Mouse (Mus musculus): ENCODE results near the gene Trim41. TPM values are rescaled to one million over a fixed set of nuclear protein-coding genes. Genes with fewer than 3 reads are reported as not detected.

The Trim41 gene
- polyA plus RNA-seq, 1 experiment from 2014 or later, result 3.7 TPM

DNA sequence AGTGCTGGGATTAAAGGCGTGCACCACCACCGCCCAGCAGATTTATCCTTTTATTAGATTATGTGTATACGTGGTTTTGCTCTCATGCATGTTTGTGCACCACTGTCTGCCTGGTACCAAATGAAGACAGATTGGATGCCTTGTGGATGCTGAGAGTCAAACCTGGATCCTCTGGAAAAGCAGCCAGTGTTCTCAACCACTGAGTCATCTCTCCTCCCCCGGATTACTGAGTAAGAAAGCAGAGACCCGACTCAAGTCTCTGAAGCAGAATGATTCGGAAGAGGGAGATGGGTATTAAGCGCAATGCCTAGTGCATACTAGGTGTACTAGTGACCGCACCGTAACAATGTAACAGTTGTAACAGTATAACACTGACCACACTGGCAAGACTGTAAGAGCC lies 53.0 kb downstream of the Trim41 start:
- Histone ChIP-seq H3K4me3 (ENCODE audit: low read depth, low read length) (no peak overlapping the region), H3K27me3 (ENCODE audit: control insufficient read depth, insufficient read depth, low read length) (no peaks in the 10 kb centered on the region), H3K4me2 (no peak overlapping the region), H3K36me3 (ENCODE audit: control insufficient read depth, insufficient read depth, low read length) (no peaks in the 10 kb centered on the region), H3K9me3 (replicated peaks; ENCODE audit: control insufficient read depth, low read length) (no peaks in the 10 kb centered on the region), H3K4me1 (ENCODE audit: control insufficient read depth, insufficient read depth, low read length) (no peaks in the 10 kb centered on the region), H3K27ac (ENCODE audit: low read depth, low read length) (no peak overlapping the region), H3K9ac (ENCODE audit: low read depth, low read length) (no peak overlapping the region)
- ATAC-seq (replicated peaks; ENCODE audit: insufficient number of reproducible peaks, low FRiP score, low TSS enrichment), result no peak
- 83% methylated on average over 9 of the region's 9 CpGs for WGBS (ENCODE audit: insufficient replicate concordance)

DNA sequence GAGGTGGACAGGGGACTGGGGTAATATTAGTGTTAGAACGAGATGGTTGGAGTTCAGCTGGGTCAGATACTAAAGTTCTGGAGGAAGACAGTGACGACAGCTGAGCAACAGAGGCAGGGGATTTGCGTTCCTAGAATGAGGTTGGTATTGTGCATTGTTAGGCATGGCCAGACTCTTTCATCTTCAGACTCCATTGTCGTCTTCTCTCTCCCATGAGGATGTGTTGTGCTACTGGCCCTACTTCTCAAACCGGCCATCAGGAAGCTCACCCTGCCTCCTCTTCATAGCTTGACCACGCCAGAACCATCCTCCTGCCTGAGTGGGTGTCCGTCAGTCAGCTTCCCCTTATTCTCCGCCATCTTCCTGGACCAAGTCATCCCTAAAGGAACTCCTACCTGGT lies 58.1 kb downstream of the Trim41 start:
- Histone ChIP-seq H3K4me3 (ENCODE audit: low read depth, low read length) (no peak overlapping the region), H3K27ac (ENCODE audit: low read depth, low read length) (no peak overlapping the region), H3K36me3 (ENCODE audit: control insufficient read depth, insufficient read depth, low read length) (no peaks in the 10 kb centered on the region), H3K4me1 (ENCODE audit: control insufficient read depth, insufficient read depth, low read length) (no peaks in the 10 kb centered on the region), H3K9me3 (replicated peaks; ENCODE audit: control insufficient read depth, low read length) (no peaks in the 10 kb centered on the region), H3K9ac (ENCODE audit: low read depth, low read length) (no peak overlapping the region), H3K4me2 (no peak overlapping the region), H3K27me3 (ENCODE audit: control insufficient read depth, insufficient read depth, low read length) (no peaks in the 10 kb centered on the region)
- no peak for ATAC-seq (replicated peaks; ENCODE audit: insufficient number of reproducible peaks, low FRiP score, low TSS enrichment)
- WGBS (ENCODE audit: insufficient replicate concordance), result 75% methylated on average over 8 of the region's 8 CpGs

Other genes with a start within 250 kb of the Trim41 start
- 538 and 603 TPM in 2 replicates for gene Rack1, start 17.0 kb downstream of the Trim41 start, polyA plus RNA-seq (2014; fragmentation: Nextera tagmentation; extraction: Ambion mirVana)
- gene Trim7, start 8.8 kb upstream of the Trim41 start, polyA plus RNA-seq (2014; fragmentation: Nextera tagmentation; extraction: Ambion mirVana), result 0.43 and 0.70 TPM in 2 replicates
- 2.9 and 4.0 TPM in 2 replicates for gene Gm12184, start 9.3 kb upstream of the Trim41 start, polyA plus RNA-seq (2014; fragmentation: Nextera tagmentation; extraction: Ambion mirVana)
- 4.9 and 5.9 TPM in 2 replicates for gene Irgm1, start 54.3 kb upstream of the Trim41 start, polyA plus RNA-seq (2014; fragmentation: Nextera tagmentation; extraction: Ambion mirVana)
- gene Gm5431, start 84.9 kb upstream of the Trim41 start, polyA plus RNA-seq (2014; fragmentation: Nextera tagmentation; extraction: Ambion mirVana), result 0.16 TPM in 1 of 2 replicates, not detected in the other
- gene Psme2b, start 128.8 kb upstream of the Trim41 start, polyA plus RNA-seq (2014; fragmentation: Nextera tagmentation; extraction: Ambion mirVana), result 1.3 and 1.7 TPM in 2 replicates
- gene Olfr56, start 161.5 kb upstream of the Trim41 start, polyA plus RNA-seq (2014; fragmentation: Nextera tagmentation; extraction: Ambion mirVana), result not detected in 2 replicates
- gene 9930111J21Rik1, start 162.0 kb upstream of the Trim41 start, polyA plus RNA-seq (2014; fragmentation: Nextera tagmentation; extraction: Ambion mirVana), result 0.08 TPM in 1 of 2 replicates, not detected in the other
- not detected in 2 replicates for gene Gm12185, start 174.9 kb upstream of the Trim41 start, polyA plus RNA-seq (2014; fragmentation: Nextera tagmentation; extraction: Ambion mirVana)
- not detected in 2 replicates for gene Tgtp1, start 176.8 kb upstream of the Trim41 start, polyA plus RNA-seq (2014; fragmentation: Nextera tagmentation; extraction: Ambion mirVana)
- not detected in 2 replicates for gene 9930111J21Rik2, start 233.9 kb upstream of the Trim41 start, polyA plus RNA-seq (2014; fragmentation: Nextera tagmentation; extraction: Ambion mirVana)
- not detected in 2 replicates for gene Tgtp2, start 246.9 kb upstream of the Trim41 start, polyA plus RNA-seq (2014; fragmentation: Nextera tagmentation; extraction: Ambion mirVana)

All from heart, embryonic 11.5 days (tissue).